Mouse (Mus musculus) lung, adult 2 months (tissue): ENCODE data around the gene Ankrd13c.

ENCODE experiments used
- CTCF ChIP-seq: fragments of 200-500 bp; IDR thresholded peaks from 2 replicates; pipeline ENCODE4 v1.5.1; 2011; ENCODE audit warnings: mild to moderate bottlenecking, low read length, control low read depth; ENCODE audit not compliant: insufficient read depth
- POLR2A ChIP-seq: fragments of 200-500 bp; IDR thresholded peaks from 2 replicates; pipeline ENCODE4 v1.6.1; 2011; ENCODE audit warnings: low read depth, mild to moderate bottlenecking, control low read depth, low read length, borderline replicate concordance; ENCODE audit errors: extremely low read depth

DNA sequence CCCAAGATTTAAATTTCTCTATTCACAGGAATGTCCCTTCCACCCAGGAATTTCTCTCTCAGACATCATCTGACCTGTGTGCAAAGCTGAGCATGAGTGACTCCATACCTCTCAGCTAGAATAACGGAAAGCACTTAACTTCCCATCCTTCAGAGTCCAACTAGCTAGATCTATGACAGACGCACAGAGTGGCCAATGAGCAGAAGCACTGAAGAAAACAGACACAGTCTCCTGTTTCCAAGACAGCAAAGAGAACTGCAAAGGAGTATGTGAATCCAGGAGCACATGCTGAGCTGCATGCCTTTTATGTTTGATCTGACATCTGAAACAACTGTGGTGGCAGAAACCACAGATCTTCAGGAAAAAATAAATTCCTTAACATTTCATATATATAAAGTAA, 20.3 kb upstream of the Ankrd13c start:
- TF ChIP-seq CTCF (no peak), POLR2A (no peak)
